Mouse (Mus musculus) MEL (cell line): ENCODE results near the gene Hist1h1c.

Source experiments
- BHLHE40 ChIP-seq: IDR thresholded peaks from 2 replicates; pipeline ENCODE4 v1.6.1; 2012; ENCODE audit warnings: low read depth, mild to moderate bottlenecking, inconsistent platforms, low read length, improper control_type of control experiment, borderline replicate concordance
- CHD2 ChIP-seq: IDR thresholded peaks from 2 replicates; pipeline ENCODE4 v1.6.1; 2011; ENCODE audit warnings: low read length, improper control_type of control experiment
- CTCF ChIP-seq, 3 experiments: IDR thresholded peaks in 2 of 3; conservative IDR thresholded peaks in 1 of 3; 2 replicates each; pipeline ENCODE4 v1.5.1; 2011 to 2012; ENCODE audit warnings: low read length in 3 of 3, low read depth in 2 of 3, mild to moderate bottlenecking in 2 of 3, improper control_type of control experiment in 1 of 3, inconsistent platforms in 1 of 3, mixed read lengths in 1 of 3, moderate library complexity in 1 of 3; ENCODE audit not compliant: control insufficient read depth in 1 of 3, insufficient read depth in 1 of 3, poor library complexity in 1 of 3, severe bottlenecking in 1 of 3
- EP300 ChIP-seq, 2 experiments: IDR thresholded peaks; 2 replicates each; pipeline ENCODE4 v1.6.1; 2011; ENCODE audit warnings: improper control_type of control experiment in 2 of 2, low read length in 2 of 2, low read depth in 1 of 2, mild to moderate bottlenecking in 1 of 2
- MAFK ChIP-seq: IDR thresholded peaks from 2 replicates; pipeline ENCODE4 v1.6.1; 2011; ENCODE audit warnings: low read depth, mild to moderate bottlenecking, low read length, improper control_type of control experiment, borderline replicate concordance
- MAX ChIP-seq: IDR thresholded peaks from 2 replicates; pipeline ENCODE4 v1.6.1; 2011; ENCODE audit warnings: low read length, improper control_type of control experiment
- MAZ ChIP-seq: IDR thresholded peaks from 2 replicates; pipeline ENCODE4 v1.6.1; 2012; ENCODE audit warnings: low read depth, mild to moderate bottlenecking, inconsistent platforms, low read length, improper control_type of control experiment
- POLR2A ChIP-seq, 2 experiments: IDR thresholded peaks; 2 replicates each; pipeline ENCODE4 v1.6.1; 2011 to 2012; ENCODE audit warnings: low read length in 2 of 2, mild to moderate bottlenecking in 2 of 2, control low read depth in 1 of 2, improper control_type of control experiment in 1 of 2, low read depth in 1 of 2, moderate library complexity in 1 of 2; ENCODE audit not compliant: control insufficient read depth in 1 of 2, insufficient read depth in 1 of 2, poor library complexity in 1 of 2
- RAD21 ChIP-seq: IDR thresholded peaks from 2 replicates; pipeline ENCODE4 v1.6.1; 2011; ENCODE audit warnings: mild to moderate bottlenecking, low read depth, low read length, improper control_type of control experiment
- SIN3A ChIP-seq: IDR thresholded peaks from 2 replicates; pipeline ENCODE4 v1.6.1; 2012; ENCODE audit warnings: low read length, improper control_type of control experiment, inconsistent platforms
- TAL1 ChIP-seq: IDR thresholded peaks from 2 replicates; pipeline ENCODE4 v1.6.1; 2012; ENCODE audit warnings: mild to moderate bottlenecking, inconsistent platforms, low read length, moderate library complexity, mixed read lengths
- USF2 ChIP-seq, 2 experiments: IDR thresholded peaks; 2 replicates each; pipeline ENCODE4 v1.6.1; 2011 to 2012; ENCODE audit warnings: improper control_type of control experiment in 2 of 2, low read length in 2 of 2, borderline replicate concordance in 1 of 2, inconsistent platforms in 1 of 2, low read depth in 1 of 2, mild to moderate bottlenecking in 1 of 2; ENCODE audit not compliant: insufficient read depth in 1 of 2
- ZKSCAN1 ChIP-seq: IDR thresholded peaks from 2 replicates; pipeline ENCODE4 v1.6.1; 2012; ENCODE audit warnings: low read depth, mild to moderate bottlenecking, inconsistent platforms, low read length, improper control_type of control experiment, moderate library complexity

DNA sequence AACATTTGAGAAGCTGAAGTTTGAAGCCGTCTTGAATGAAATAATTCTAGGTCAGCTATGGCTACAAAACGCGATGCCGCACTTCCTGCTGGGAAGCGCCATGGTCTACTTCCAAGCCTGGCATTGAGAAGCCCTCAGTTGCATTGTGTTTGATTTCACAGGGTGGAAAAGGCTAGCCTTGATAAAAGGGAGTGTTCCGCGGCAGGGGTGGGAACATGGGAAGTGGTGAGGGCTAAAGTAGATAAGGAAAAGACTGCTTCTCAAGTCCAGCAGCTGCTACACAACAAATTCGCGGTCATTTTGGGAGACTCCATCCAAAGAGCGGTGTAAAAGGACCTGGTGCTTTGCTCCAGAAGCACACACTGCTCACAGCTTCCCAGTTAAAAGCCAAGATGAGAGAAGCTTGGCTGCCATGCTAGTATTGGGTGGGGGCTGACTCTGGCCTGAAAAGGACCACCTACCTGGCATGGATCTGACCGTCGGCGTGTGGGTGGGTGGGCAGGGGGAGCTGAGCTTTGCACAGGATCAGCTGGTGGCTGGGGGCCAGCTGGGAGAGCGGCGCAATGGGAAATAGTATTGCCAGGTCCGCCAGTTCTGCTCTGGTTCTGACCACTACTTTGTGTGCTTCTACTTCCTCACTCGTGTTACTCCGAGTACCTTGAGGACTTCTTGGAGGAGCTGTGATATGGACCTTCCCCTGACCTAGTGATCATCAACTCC, 10.0 kb upstream of the Hist1h1c start:
- TF ChIP-seq USF2 (IDR thresholded peaks at IDR 0.05; ENCODE audit: borderline replicate concordance in 1 of 2, insufficient read depth in 1 of 2, low read depth in 1 of 2, low read length in 2 of 2), result no peak
- no peak for TF ChIP-seq CTCF (IDR thresholded peaks at IDR 0.05 in 2 of 3, conservative IDR thresholded peaks at IDR 0.05 in 1 of 3; ENCODE audit: control insufficient read depth in 1 of 3, insufficient read depth in 1 of 3, low read depth in 2 of 3, low read length in 3 of 3, poor library complexity in 1 of 3, severe bottlenecking in 1 of 3)
- no peak for TF ChIP-seq MAX
- TF ChIP-seq MAFK, result no peak
- no peak for TF ChIP-seq MAZ
- TF ChIP-seq EP300 (IDR thresholded peaks at IDR 0.05; ENCODE audit: low read depth in 1 of 2, low read length in 2 of 2), result no peak
- no peak for TF ChIP-seq TAL1
- TF ChIP-seq CHD2, result no peak
- no peak for TF ChIP-seq POLR2A (IDR thresholded peaks at IDR 0.05; ENCODE audit: control insufficient read depth in 1 of 2, insufficient read depth in 1 of 2, low read depth in 1 of 2, low read length in 2 of 2, poor library complexity in 1 of 2)
- no peak for TF ChIP-seq BHLHE40
- TF ChIP-seq SIN3A, result no peak
- TF ChIP-seq ZKSCAN1, result no peak
- TF ChIP-seq RAD21, result no peak
